Mouse (Mus musculus) stomach, embryonic 16.5 days (tissue): ENCODE data around the gene Sema4b. TPM values are rescaled to one million over a fixed set of nuclear protein-coding genes. Genes with fewer than 3 reads are reported as not detected.

Experiments used
- ATAC-seq: fragments of 200-750 bp; cut with Nextera tagmentation; 2 replicates; pipeline ENCODE4 v1.8.0; 2017; ENCODE audit warnings: moderate number of reproducible peaks, moderate TSS enrichment; ENCODE audit not compliant: insufficient read depth, low FRiP score
- H3K27ac ChIP-seq: fragments of 300-500 bp; sonication (generic); 2 replicates; pipeline ENCODE4 v1.5.1; 2014; ENCODE audit warnings: low read length
- H3K27me3 ChIP-seq: fragments of 300-500 bp; sonication (generic); 2 replicates; pipeline ENCODE4 v1.6.1; 2014; ENCODE audit warnings: low read length, control low read depth, mixed read lengths; ENCODE audit not compliant: control insufficient read depth, insufficient read depth
- H3K36me3 ChIP-seq: fragments of 300-500 bp; sonication (generic); 2 replicates; pipeline ENCODE4 v1.6.1; 2014; ENCODE audit warnings: low read length; ENCODE audit not compliant: control insufficient read depth, insufficient read depth
- H3K4me1 ChIP-seq: fragments of 300-500 bp; sonication (generic); 2 replicates; pipeline ENCODE4 v1.6.1; 2014; ENCODE audit warnings: low read length, control low read depth, mixed read lengths; ENCODE audit not compliant: control insufficient read depth, insufficient read depth
- H3K4me2 ChIP-seq: fragments of 300-500 bp; sonication (generic); 2 replicates; pipeline ENCODE4 v1.6.1; 2014; ENCODE audit warnings: low read depth, low read length, mixed read lengths
- H3K4me3 ChIP-seq: fragments of 300-500 bp; sonication (generic); replicated peaks from 2 replicates; pipeline ENCODE4 v1.5.1; 2014; ENCODE audit warnings: mild to moderate bottlenecking, low read length
- H3K9ac ChIP-seq: fragments of 300-500 bp; sonication (generic); 2 replicates; pipeline ENCODE4 v1.6.1; 2014; ENCODE audit warnings: low read length
- H3K9me3 ChIP-seq: fragments of 300-500 bp; sonication (generic); replicated peaks from 2 replicates; pipeline ENCODE4 v1.6.1; 2016; ENCODE audit warnings: low read length, control low read depth; ENCODE audit not compliant: control insufficient read depth
- WGBS: fragments of 180-500 bp; shearing (Covaris S2); extraction: QIAGEN DNeasy Blood & Tissue Kit; methylation state at CpG from one replicate; pipeline ENCODE4 v1.1.7; 2014; 5-methylcytosine and 5-hydroxymethylcytosine counted together
- polyA plus RNA-seq: library from polyadenylated mRNA; unstranded; fragments of >200 nt; fragmentation: Nextera tagmentation; extraction: Ambion mirVana; gene quantifications from 2 replicates; pipeline ENCODE4 v1.2.1, GENCODE M21; 2015

Gene Sema4b
- polyA plus RNA-seq, 1 experiment from 2014 or later = 19.7 TPM

DNA sequence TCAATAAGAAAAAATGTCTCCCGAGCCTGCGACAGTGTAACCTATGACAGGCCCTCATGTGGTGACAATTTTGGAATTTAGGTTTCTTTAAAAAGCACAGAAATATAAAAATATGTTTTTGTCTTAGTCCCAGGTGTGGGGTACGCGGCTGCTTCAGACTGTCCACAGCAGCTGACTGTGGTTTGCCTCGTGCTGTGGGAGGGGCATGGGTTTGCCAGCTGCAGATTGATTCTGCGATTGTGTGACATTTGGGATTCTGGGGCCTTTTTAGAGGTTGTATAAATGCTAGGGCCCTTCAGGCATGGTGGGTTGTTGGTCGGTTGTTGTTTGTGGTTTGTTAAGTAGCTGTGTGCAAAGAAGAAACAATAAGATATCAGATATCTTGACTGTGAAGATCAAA, 18.3 kb downstream of the Sema4b start:
- no peak overlapping the region for H3K9ac ChIP-seq
- peak overlapping the region; percentile 94 for H3K27ac ChIP-seq
- no peaks in the 10 kb centered on the region for H3K9me3 ChIP-seq
- no peak overlapping the region for H3K4me3 ChIP-seq
- 76% methylated on average over 7 of the region's 7 CpGs for WGBS
- H3K4me2 ChIP-seq = no peak overlapping the region
- no peaks in the 10 kb centered on the region for H3K27me3 ChIP-seq
- H3K4me1 ChIP-seq = peaks cover 83% of the 10 kb centered on the region
- H3K36me3 ChIP-seq = peaks cover 3% of the 10 kb centered on the region; the same call in 1 of the 2 replicates
- ATAC-seq = no peak

- 78% methylated on average over 12 of the region's 12 CpGs for WGBS
- Histone ChIP-seq H3K27ac (peak overlapping the region; percentile 94), H3K4me3 (no peak overlapping the region), H3K4me2 (no peak overlapping the region), H3K9me3 (no peaks in the 10 kb centered on the region), H3K4me1 (peaks cover 81% of the 10 kb centered on the region), H3K27me3 (no peaks in the 10 kb centered on the region), H3K36me3 (no peaks in the 10 kb centered on the region), H3K9ac (peak overlapping the region; percentile 44)
- no peak for ATAC-seq
Observed at GRCm38 (mm10) chr7:80205705-80206589, 19.3 kb downstream of the Sema4b start.

GRCm38 (mm10) chr7:80207314-80207731, 20.7 kb downstream of the Sema4b start:
- ATAC-seq = peak; percentile 77
- Histone ChIP-seq H3K9ac (peak overlapping the region; percentile 41; the same call in 1 of the 2 replicates), H3K27ac (peak overlapping the region; percentile 94), H3K9me3 (no peaks in the 10 kb centered on the region), H3K4me1 (peaks cover 76% of the 10 kb centered on the region), H3K4me2 (peak overlapping the region; percentile 31), H3K27me3 (no peaks in the 10 kb centered on the region), H3K36me3 (no peaks in the 10 kb centered on the region), H3K4me3 (no peak overlapping the region)
- 54% methylated on average over 3 of the region's 3 CpGs for WGBS

- Histone ChIP-seq H3K36me3 (no peaks in the 10 kb centered on the region), H3K4me3 (no peak overlapping the region; the same call in 1 of the 2 replicates), H3K4me2 (peak overlapping the region; percentile 36; the same call in 1 of the 2 replicates), H3K27ac (peak overlapping the region; percentile 94), H3K4me1 (peaks cover 68% of the 10 kb centered on the region), H3K27me3 (no peaks in the 10 kb centered on the region), H3K9ac (0 out of 2 replicates have a peak overlapping the region, but pooled peaks have one; percentile 62), H3K9me3 (no peaks in the 10 kb centered on the region)
- WGBS = 61% methylated on average over 18 of the region's 18 CpGs
- peak; percentile 79 for ATAC-seq
Observed at GRCm38 (mm10) chr7:80208026-80208642, 21.5 kb downstream of the Sema4b start.

- 49% methylated on average over 10 of the region's 10 CpGs for WGBS
- peak overlapping the region; percentile 62 for H3K9ac ChIP-seq
Observed at GRCm38 (mm10) chr7:80208738-80209430, 22.2 kb downstream of the Sema4b start.

DNA sequence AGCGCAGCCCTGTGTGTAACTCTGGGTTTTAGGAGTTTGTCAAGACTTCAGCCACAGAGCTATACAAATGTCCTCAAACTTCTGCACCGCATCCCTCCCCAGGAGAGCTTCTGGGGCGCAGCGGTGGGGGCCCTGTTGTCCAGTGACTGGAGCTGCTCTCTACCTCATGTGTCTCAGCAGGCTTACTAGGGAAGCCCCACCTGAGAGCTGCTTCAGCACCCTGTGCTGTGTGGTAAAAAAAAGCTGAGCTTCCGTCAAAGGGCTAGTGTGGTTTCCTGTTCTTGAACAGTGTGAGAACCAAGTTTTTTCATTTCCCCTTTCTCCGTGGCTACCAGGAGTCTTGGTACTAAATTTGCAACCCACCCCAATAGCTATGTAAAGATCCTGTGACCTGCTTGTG, 23.0 kb downstream of the Sema4b start:
- H3K4me3 ChIP-seq = no peak overlapping the region
- peaks cover 57% of the 10 kb centered on the region for H3K4me1 ChIP-seq
- no peak for ATAC-seq
- peak overlapping the region; percentile 62 for H3K9ac ChIP-seq
- peak overlapping the region; percentile 36; the same call in 1 of the 2 replicates for H3K4me2 ChIP-seq
- peaks cover 5% of the 10 kb centered on the region; the same call in 1 of the 2 replicates for H3K36me3 ChIP-seq
- no peaks in the 10 kb centered on the region for H3K27me3 ChIP-seq
- no peaks in the 10 kb centered on the region for H3K9me3 ChIP-seq
- H3K27ac ChIP-seq = peak overlapping the region; percentile 94
- 75% methylated on average over 6 of the region's 6 CpGs for WGBS

More at GRCm38 (mm10) chr7:80208738-80209430, 22.2 kb downstream of the Sema4b start:
- H3K4me2 ChIP-seq = peak overlapping the region; percentile 36
- peaks cover 5% of the 10 kb centered on the region; the same call in 1 of the 2 replicates for H3K36me3 ChIP-seq
- no peaks in the 10 kb centered on the region for H3K9me3 ChIP-seq
- peaks cover 61% of the 10 kb centered on the region for H3K4me1 ChIP-seq
- no peaks in the 10 kb centered on the region for H3K27me3 ChIP-seq
- peak; percentile 65 for ATAC-seq
- no peak overlapping the region; the same call in 1 of the 2 replicates for H3K4me3 ChIP-seq
- peak overlapping the region; percentile 94 for H3K27ac ChIP-seq

DNA sequence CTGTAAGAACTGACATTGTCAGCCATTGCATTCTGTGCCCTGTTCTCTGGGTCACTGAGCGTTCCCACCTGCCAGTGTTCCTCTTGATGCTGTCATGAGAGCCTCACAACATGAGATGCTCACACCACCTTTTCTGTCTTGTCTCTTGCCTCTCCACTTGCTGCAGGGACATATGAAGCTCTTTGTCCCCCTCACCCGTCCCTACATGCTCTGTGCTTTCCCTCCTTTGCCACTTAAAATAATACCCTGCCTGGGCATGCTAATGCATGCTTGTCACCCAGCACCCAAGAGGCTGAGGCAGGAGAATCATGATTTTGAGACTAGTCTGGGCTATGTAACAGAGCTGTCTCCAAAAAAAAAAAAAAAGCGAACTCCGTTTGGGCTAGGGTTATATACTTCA, 24.3 kb downstream of the Sema4b start:
- H3K9me3 ChIP-seq = no peaks in the 10 kb centered on the region
- no peak overlapping the region for H3K4me3 ChIP-seq
- no peaks in the 10 kb centered on the region for H3K27me3 ChIP-seq
- H3K36me3 ChIP-seq = peaks cover 5% of the 10 kb centered on the region; the same call in 1 of the 2 replicates
- 0 out of 2 replicates have a peak overlapping the region, but pooled peaks have one; percentile 13 for H3K9ac ChIP-seq
- no peak overlapping the region for H3K4me2 ChIP-seq
- H3K27ac ChIP-seq = 0 out of 2 replicates have a peak overlapping the region, but pooled peaks have one; percentile 6
- H3K4me1 ChIP-seq = peaks cover 46% of the 10 kb centered on the region
- WGBS = 87% methylated on average over 4 of the region's 4 CpGs
- no peak for ATAC-seq

DNA sequence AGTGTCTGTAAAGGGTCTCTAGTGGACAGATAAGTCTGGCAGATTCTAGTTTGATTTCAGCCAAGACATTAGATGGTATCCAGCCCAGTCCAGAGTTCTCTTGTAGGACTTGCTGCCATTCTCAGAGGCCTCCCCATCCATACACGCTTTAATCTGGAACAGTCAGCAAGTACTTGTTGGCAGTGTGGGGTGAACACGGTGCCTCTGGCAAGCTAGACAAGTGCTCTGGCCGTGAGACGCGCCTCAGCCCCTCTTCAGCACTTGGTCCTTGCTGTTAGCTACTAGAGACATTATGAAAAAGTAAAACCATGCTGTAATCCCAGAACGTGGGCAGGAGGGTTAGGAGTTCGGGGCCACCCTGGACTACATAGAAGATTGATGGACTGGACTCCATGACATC, 27.0 kb downstream of the Sema4b start:
- Histone ChIP-seq H3K27ac (no peak overlapping the region), H3K4me2 (no peak overlapping the region), H3K4me1 (peaks cover 20% of the 10 kb centered on the region), H3K9ac (no peak overlapping the region), H3K36me3 (peaks cover 11% of the 10 kb centered on the region), H3K4me3 (no peak overlapping the region), H3K9me3 (no peaks in the 10 kb centered on the region), H3K27me3 (no peaks in the 10 kb centered on the region)
- no peak for ATAC-seq
- 92% methylated on average over 7 of the region's 7 CpGs for WGBS
